Mouse (Mus musculus): ENCODE data around the gene Sox6.

Gene Sox6

GRCm38 (mm10) chr7:115829756-115830155 is 208.8 kb downstream of the Sox6 start:
- 69% methylated on average over 4 of the region's 4 CpGs for WGBS

- 84% methylated on average over 4 of the region's 4 CpGs for WGBS
Observed at GRCm38 (mm10) chr7:115829260-115829659, 209.3 kb downstream of the Sox6 start.

- 45% methylated on average over 3 of the region's 3 CpGs for WGBS
Observed at GRCm38 (mm10) chr7:115825295-115825694, 213.3 kb downstream of the Sox6 start.

GRCm38 (mm10) chr7:115824621-115825256 is 213.9 kb downstream of the Sox6 start:
- 41% methylated on average over 8 of the region's 8 CpGs for WGBS

- 74% methylated on average over 1 of the region's 1 CpGs for WGBS
Observed at GRCm38 (mm10) chr7:115819136-115819535, 219.5 kb downstream of the Sox6 start.

GRCm38 (mm10) chr7:115803256-115803655 is 235.3 kb downstream of the Sox6 start:
- WGBS = 62% methylated on average over 3 of the region's 3 CpGs

GRCm38 (mm10) chr7:115794139-115794858 is 244.3 kb downstream of the Sox6 start:
- WGBS = 94% methylated on average over 4 of the region's 4 CpGs

GRCm38 (mm10) chr7:115792841-115793240 is 245.8 kb downstream of the Sox6 start:
- WGBS = 41% methylated on average over 2 of the region's 2 CpGs

GRCm38 (mm10) chr7:115789116-115789823 is 249.3 kb downstream of the Sox6 start:
- whole genome bisulfite sequencing = 86% methylated on average over 5 of the region's 5 CpGs

- WGBS = 93% methylated on average over 8 of the region's 8 CpGs
Observed at GRCm38 (mm10) chr7:115783982-115784917, 254.3 kb downstream of the Sox6 start.

GRCm38 (mm10) chr7:115780148-115780547 is 258.4 kb downstream of the Sox6 start:
- 80% methylated on average over 4 of the region's 4 CpGs for WGBS

GRCm38 (mm10) chr7:115779544-115779943 is 259.1 kb downstream of the Sox6 start:
- 95% methylated on average over 2 of the region's 2 CpGs for WGBS

GRCm38 (mm10) chr7:115776736-115777135 is 261.9 kb downstream of the Sox6 start:
- 62% methylated on average over 7 of the region's 7 CpGs for WGBS

GRCm38 (mm10) chr7:115776324-115776723 is 262.3 kb downstream of the Sox6 start:
- WGBS = 52% methylated on average over 5 of the region's 5 CpGs

GRCm38 (mm10) chr7:115766316-115766715 is 272.3 kb downstream of the Sox6 start:
- WGBS = 93% methylated on average over 8 of the region's 8 CpGs

GRCm38 (mm10) chr7:115763851-115764250 is 274.7 kb downstream of the Sox6 start:
- 75% methylated on average over 2 of the region's 2 CpGs for WGBS

- 54% methylated on average over 1 of the region's 1 CpGs for WGBS
Observed at GRCm38 (mm10) chr7:115758172-115758571, 280.4 kb downstream of the Sox6 start.

GRCm38 (mm10) chr7:115755272-115755671 is 283.3 kb downstream of the Sox6 start:
- 80% methylated on average over 4 of the region's 4 CpGs for whole genome bisulfite sequencing

GRCm38 (mm10) chr7:115754216-115754615 is 284.4 kb downstream of the Sox6 start:
- 69% methylated on average over 7 of the region's 7 CpGs for WGBS

GRCm38 (mm10) chr7:115752121-115752634 is 286.4 kb downstream of the Sox6 start:
- 33% methylated on average over 5 of the region's 5 CpGs for WGBS

- WGBS = 69% methylated on average over 3 of the region's 3 CpGs
Observed at GRCm38 (mm10) chr7:115751083-115751482, 287.5 kb downstream of the Sox6 start.

All from cerebral cortex, adult 2 months (tissue).